Mouse (Mus musculus): ENCODE data around the gene Adam33. TPM values are rescaled to one million over a fixed set of nuclear protein-coding genes. Genes with fewer than 3 reads are reported as not detected.

The Adam33 gene
- total RNA-seq, 2 experiments from 2014 or later, result 0.59 to 0.76 TPM

DNA sequence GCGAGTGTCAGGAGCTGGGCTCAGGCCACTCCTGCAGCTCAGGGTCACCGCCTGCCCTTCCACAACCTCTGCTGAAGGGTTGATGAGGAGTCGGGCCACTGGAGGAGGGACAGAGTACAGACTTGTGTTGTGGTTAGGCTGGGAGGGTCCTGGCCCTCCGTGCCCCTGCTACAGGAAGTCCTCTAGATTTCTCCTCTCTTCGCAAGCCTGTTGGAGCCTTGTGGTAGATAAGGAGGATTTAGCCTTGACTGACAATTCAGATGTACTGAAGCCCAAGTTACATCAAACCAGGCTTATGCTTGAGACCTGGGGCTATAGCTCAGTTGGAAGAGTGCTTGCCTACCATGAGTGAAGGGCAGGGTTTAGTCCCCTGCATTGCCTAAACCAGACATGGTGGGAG, 16.9 kb upstream of the Adam33 start:
- TF ChIP-seq CTCF (conservative IDR thresholded peaks at IDR 0.05), result no peak
- no peak for DNase-seq (ENCODE audit: low spot score in 2 of 2)
- no peak overlapping the region for H3K27ac ChIP-seq
- H3K4me3 ChIP-seq, result no peak overlapping the region

DNA sequence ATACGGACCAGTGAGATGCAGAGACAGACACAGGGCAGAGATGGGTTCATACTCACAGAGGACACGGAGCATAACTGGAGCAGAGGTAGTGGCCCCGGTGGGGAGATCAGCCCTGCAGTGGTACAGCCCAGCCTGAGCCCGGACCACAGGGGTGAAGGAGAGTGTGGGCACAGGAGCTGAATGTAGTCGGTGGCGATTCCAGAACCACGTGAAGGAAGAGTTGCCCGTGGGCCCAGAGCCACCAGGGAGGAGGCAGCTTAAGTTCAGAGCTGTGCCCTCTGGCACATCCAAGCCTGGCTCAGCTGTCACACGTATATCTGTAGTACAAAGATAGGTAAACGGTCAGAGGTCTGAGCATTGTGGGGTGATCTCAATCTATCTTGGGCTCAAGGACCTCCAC, 8.9 kb upstream of the Adam33 start:
- no peak for TF ChIP-seq CTCF (conservative IDR thresholded peaks at IDR 0.05)
- DNase-seq (ENCODE audit: low spot score in 2 of 2), result no peak
- Histone ChIP-seq H3K4me3 (no peak overlapping the region), H3K27ac (no peak overlapping the region)

GRCm38 (mm10) chr2:131067481-131067880, 3.9 kb upstream of the Adam33 start:
- Histone ChIP-seq H3K4me3 (no peak overlapping the region), H3K27ac (no peak overlapping the region)
- no peak for DNase-seq (ENCODE audit: low spot score in 2 of 2)
- no peak for TF ChIP-seq CTCF (conservative IDR thresholded peaks at IDR 0.05)

DNA sequence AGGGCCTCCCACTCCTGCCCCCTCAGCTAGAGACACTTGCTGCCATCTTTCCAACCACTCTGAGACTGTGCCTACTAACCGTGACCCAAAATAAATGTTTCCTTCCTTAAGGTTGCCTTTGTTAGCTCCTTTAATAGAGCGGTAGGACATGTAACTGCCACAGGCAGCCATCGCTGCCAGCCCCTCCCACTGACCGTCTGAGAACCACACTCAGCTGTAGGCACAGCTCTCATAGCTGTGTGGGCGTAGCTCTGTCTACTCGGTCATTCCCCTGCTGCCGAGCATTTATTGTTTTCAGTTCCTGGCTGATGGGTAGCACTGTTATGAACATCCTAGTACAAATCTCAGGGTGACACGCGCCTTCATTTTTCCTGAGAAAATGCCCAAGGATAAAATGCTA, 2.7 kb upstream of the Adam33 start:
- DNase-seq (ENCODE audit: low spot score in 2 of 2), result no peak
- Histone ChIP-seq H3K4me3 (no peak overlapping the region), H3K27ac (no peak overlapping the region)
- TF ChIP-seq CTCF (conservative IDR thresholded peaks at IDR 0.05), result no peak

DNA sequence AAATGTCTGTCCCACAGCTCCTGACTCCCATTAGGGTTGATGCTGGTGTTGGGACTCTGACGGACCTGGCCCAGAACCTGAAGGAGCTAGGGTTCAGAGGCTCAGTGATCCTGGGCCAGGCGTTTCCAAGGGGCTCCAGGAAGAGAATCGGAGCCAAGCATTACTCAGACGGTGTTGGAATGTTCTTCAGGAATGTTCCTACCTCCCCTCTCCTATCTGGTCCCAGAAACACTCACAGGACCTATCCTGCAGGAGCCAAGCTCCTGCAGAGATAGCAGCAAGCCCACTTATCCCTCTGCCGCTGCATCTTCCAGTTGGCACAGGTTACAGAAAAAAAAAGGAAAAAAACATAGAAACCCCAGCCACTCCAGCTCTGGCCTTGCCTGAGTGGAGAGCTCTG, 2.0 kb downstream of the Adam33 start:
- TF ChIP-seq CTCF (conservative IDR thresholded peaks at IDR 0.05), result no peak
- Histone ChIP-seq H3K4me3 (no peak overlapping the region), H3K27ac (no peak overlapping the region)
- DNase-seq (ENCODE audit: low spot score in 2 of 2), result no peak

DNA sequence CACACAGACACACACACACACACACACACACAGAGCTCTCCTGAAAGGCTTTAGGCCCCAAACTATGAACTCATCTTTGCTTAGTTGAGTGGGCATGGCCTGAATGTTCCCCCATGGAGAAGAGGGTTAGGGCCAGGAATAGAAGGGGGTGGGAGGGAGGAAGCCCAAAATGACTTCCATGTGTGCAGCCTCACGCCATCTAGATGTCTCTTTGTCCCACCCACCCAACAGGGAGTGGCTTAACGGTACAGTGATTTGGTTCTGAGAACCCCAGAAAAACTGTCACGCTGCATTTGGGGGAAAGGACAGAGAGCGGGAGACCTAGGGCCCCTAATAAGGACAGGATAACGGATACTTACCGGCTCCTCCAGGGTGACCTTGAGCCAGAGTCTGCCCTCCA, 2.8 kb downstream of the Adam33 start:
- H3K27ac ChIP-seq, result no peak overlapping the region
- TF ChIP-seq CTCF (conservative IDR thresholded peaks at IDR 0.05), result no peak
- no peak overlapping the region for H3K4me3 ChIP-seq
- DNase-seq (ENCODE audit: low spot score in 2 of 2), result no peak

GRCm38 (mm10) chr2:131059781-131060540, 3.7 kb downstream of the Adam33 start:
- Histone ChIP-seq H3K4me3 (no peak overlapping the region), H3K27ac (no peak overlapping the region)
- no peak for TF ChIP-seq CTCF (conservative IDR thresholded peaks at IDR 0.05)
- DNase-seq (ENCODE audit: low spot score in 2 of 2), result no peak

DNA sequence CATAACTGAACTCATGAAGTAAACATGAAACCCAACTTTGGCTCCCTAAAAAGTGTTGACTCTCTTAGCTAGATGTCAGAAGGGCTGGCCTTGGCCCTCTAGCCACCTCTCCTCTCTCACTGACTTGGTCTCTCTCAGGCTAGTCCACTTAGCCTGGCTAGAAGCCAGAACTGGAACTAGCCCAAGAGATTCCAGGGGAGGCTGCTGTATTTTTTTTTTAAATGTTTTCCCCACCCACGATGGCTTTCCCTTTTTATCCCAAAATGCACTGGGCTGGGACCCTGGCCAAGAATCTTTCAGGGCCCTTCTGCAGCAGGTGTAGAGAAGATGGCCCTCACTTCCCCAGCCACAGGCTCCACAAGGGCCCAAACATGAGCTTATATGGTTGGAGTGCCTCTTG, 4.2 kb downstream of the Adam33 start:
- H3K4me3 ChIP-seq, result no peak overlapping the region
- no peak for DNase-seq (ENCODE audit: low spot score in 2 of 2)
- TF ChIP-seq CTCF (conservative IDR thresholded peaks at IDR 0.05), result no peak
- H3K27ac ChIP-seq, result no peak overlapping the region

DNA sequence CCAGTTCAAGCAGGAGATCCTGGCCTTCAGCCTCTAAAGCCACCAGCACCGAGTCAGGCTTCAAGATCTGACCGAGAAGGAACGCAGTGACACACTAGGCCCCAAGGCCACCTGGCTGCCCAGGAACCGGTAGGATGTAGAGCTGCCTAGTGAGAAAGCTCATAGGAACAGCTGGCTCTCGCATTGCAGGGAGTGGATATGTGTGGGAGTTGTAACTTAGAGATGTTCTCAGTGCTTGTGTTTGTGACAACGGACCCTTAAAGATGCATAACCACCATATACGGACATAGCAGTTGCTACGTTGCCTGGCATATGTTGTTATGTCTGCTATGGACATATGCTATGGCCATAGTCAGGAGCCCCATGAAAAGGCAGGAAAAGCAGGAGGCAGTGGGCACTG, 4.9 kb downstream of the Adam33 start:
- no peak overlapping the region for H3K27ac ChIP-seq
- no peak for TF ChIP-seq CTCF (conservative IDR thresholded peaks at IDR 0.05)
- no peak overlapping the region for H3K4me3 ChIP-seq
- no peak for DNase-seq (ENCODE audit: low spot score in 2 of 2)

GRCm38 (mm10) chr2:131056191-131056590, 7.4 kb downstream of the Adam33 start:
- peak; percentile 61 for TF ChIP-seq CTCF (conservative IDR thresholded peaks at IDR 0.05)
- Histone ChIP-seq H3K4me3 (no peak overlapping the region), H3K27ac (no peak overlapping the region)
- DNase-seq (ENCODE audit: low spot score in 2 of 2), result no peak

- no peak overlapping the region for H3K27ac ChIP-seq
- H3K4me3 ChIP-seq, result no peak overlapping the region
- peak; percentile 72 for TF ChIP-seq CTCF (conservative IDR thresholded peaks at IDR 0.05)
- peak in 1 of 2 experiments; percentile 37 for DNase-seq (ENCODE audit: low spot score in 2 of 2)
Measured at GRCm38 (mm10) chr2:131055631-131056030, 8.0 kb downstream of the Adam33 start.

- DNase-seq (ENCODE audit: low spot score in 2 of 2), result no peak
- no peak for TF ChIP-seq CTCF (conservative IDR thresholded peaks at IDR 0.05)
- no peak overlapping the region for H3K4me3 ChIP-seq
- H3K27ac ChIP-seq, result no peak overlapping the region
Measured at GRCm38 (mm10) chr2:131054646-131055264, 8.9 kb downstream of the Adam33 start.

DNA sequence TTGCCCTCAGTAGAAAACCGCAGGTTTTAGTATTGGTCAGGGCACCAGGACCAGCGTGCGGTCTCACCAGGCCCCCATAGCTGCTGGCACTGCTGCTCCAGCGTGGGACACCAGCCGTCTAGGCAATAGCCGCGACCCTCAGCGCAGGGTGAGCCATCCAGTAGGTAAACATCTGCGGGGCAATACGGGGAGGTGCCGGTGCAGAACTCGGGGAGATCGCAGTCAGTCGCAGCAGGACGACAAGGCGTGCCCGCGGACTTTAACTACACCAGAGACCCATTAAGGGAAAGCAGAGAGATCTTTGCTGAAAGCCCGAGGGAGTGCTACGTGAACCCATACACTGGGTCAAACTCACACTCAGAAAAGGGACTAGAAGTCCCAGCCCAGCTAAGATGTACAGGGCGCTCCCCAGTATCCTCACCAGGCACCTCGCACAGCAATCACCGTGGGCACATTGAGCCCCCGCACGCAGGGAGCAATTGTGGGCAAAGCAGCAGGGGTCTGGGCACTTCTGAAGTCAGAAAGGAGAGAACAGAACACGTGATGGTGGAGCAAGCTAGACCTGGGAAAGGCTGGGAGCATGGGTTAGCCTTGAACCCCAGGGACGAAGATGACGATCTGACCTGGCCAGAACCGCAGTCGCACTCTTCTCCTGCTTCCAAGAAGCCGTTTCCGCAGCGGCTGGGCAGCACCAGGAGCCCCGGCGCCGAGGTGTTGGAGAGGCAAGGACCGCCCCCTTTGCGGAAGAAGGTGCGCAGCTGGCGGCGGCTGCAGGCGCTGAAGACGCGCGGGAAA, 9.6 kb downstream of the Adam33 start:
- Histone ChIP-seq H3K27ac (no peak overlapping the region), H3K4me3 (no peak overlapping the region)
- no peak for TF ChIP-seq CTCF (conservative IDR thresholded peaks at IDR 0.05)
- DNase-seq (ENCODE audit: low spot score in 2 of 2), result no peak

Data from layer of hippocampus, adult 2 months (tissue).